Mouse (Mus musculus) kidney, embryonic 14.5 days (tissue): ENCODE data around the gene Gm19426. TPM values are rescaled to one million over a fixed set of nuclear protein-coding genes. Genes with fewer than 3 reads are reported as not detected.

Source experiments
- ATAC-seq: fragments of 200-750 bp; cut with Nextera tagmentation; 2 replicates; pipeline ENCODE4 v1.8.0; 2017; ENCODE audit warnings: moderate number of reproducible peaks, mild to moderate bottlenecking, moderate TSS enrichment, moderate library complexity; ENCODE audit not compliant: low FRiP score, low TSS enrichment
- H3K27ac ChIP-seq: fragments of 300-500 bp; sonication (generic); 2 replicates; pipeline ENCODE4 v1.5.1; 2014; ENCODE audit warnings: low read depth, mild to moderate bottlenecking, low read length, moderate library complexity, mixed read lengths
- H3K27me3 ChIP-seq: fragments of 300-500 bp; sonication (generic); 2 replicates; pipeline ENCODE4 v1.6.1; 2014; ENCODE audit warnings: mild to moderate bottlenecking, low read length; ENCODE audit not compliant: control insufficient read depth, insufficient read depth
- H3K36me3 ChIP-seq: fragments of 300-500 bp; sonication (generic); 2 replicates; pipeline ENCODE4 v1.6.1; 2014; ENCODE audit warnings: low read length, mixed read lengths; ENCODE audit not compliant: control insufficient read depth, insufficient read depth
- H3K4me1 ChIP-seq: fragments of 300-500 bp; sonication (generic); 2 replicates; pipeline ENCODE4 v1.6.1; 2014; ENCODE audit warnings: low read length, mixed read lengths; ENCODE audit not compliant: control insufficient read depth, insufficient read depth
- H3K4me2 ChIP-seq: fragments of 300-500 bp; sonication (generic); replicated peaks from 2 replicates; pipeline ENCODE4 v1.6.1; 2014; ENCODE audit warnings: low read depth, mild to moderate bottlenecking, low read length
- H3K4me3 ChIP-seq: fragments of 300-500 bp; sonication (generic); 2 replicates; pipeline ENCODE4 v1.5.1; 2014; ENCODE audit warnings: mild to moderate bottlenecking, low read length
- H3K9ac ChIP-seq: fragments of 300-500 bp; sonication (generic); 2 replicates; pipeline ENCODE4 v1.6.1; 2014; ENCODE audit warnings: low read depth, mild to moderate bottlenecking, low read length, moderate library complexity
- H3K9me3 ChIP-seq: fragments of 300-500 bp; sonication (generic); 2 replicates; pipeline ENCODE4 v1.6.1; 2016; ENCODE audit warnings: low read length; ENCODE audit not compliant: control insufficient read depth
- WGBS: fragments of 180-500 bp; shearing (Covaris S2); extraction: QIAGEN DNeasy Blood & Tissue Kit; methylation state at CpG from one replicate; pipeline ENCODE4 v1.1.7; 2014; 5-methylcytosine and 5-hydroxymethylcytosine counted together
- polyA plus RNA-seq: library from polyadenylated mRNA; unstranded; fragments of >200 nt; fragmentation: Nextera tagmentation; extraction: Ambion mirVana; gene quantifications from 2 replicates; pipeline ENCODE4 v1.2.1, GENCODE M21; 2014

Gene Gm19426
- 5.6 and 14.9 TPM in 2 replicates for polyA plus RNA-seq

- ATAC-seq: peak; percentile 85
These were observed at the start of gene Gm19426 for GRCm38 (mm10) chr2:84743561-84743960. TSS of gene Gm19426 (minus strand) at chr2:84743655.

GRCm38 (mm10) chr2:84793154-84793553 lies 49.7 kb upstream of the Gm19426 start:
- Histone ChIP-seq H3K4me1 (0 out of 2 replicates have a peak, but pooled peaks cover 4% of the 10 kb centered on the region), H3K4me3 (no peak overlapping the region), H3K9me3 (peaks cover 6% of the 10 kb centered on the region; the same call in 1 of the 2 replicates), H3K27ac (no peak overlapping the region), H3K36me3 (no peaks in the 10 kb centered on the region), H3K4me2 (no peak overlapping the region), H3K9ac (no peak overlapping the region), H3K27me3 (no peaks in the 10 kb centered on the region)
- 83% methylated on average over 3 of the region's 3 CpGs for WGBS
- ATAC-seq: no peak

More at GRCm38 (mm10) chr2:84743561-84743960, at the start of gene Gm19426:
- Histone ChIP-seq H3K4me3 (peak within 1 kb of the TSS; percentile 77), H3K4me2 (peak within 1 kb of the TSS; percentile 97), H3K9ac (peak within 1 kb of the TSS; percentile 97), H3K4me1 (peaks cover 36% of the 10 kb centered on the region), H3K27me3 (no peaks in the 10 kb centered on the region), H3K27ac (peak within 1 kb of the TSS; percentile 99), H3K36me3 (peaks cover 18% of the 10 kb centered on the region), H3K9me3 (no peaks in the 10 kb centered on the region)
- WGBS: 0% methylated on average over 23 of the region's 25 CpGs

- no peaks in the 10 kb centered on the region for H3K4me1 ChIP-seq
- 74% methylated on average over 3 of the region's 3 CpGs for WGBS
- H3K36me3 ChIP-seq: no peaks in the 10 kb centered on the region
- no peak overlapping the region for H3K4me2 ChIP-seq
- ATAC-seq: no peak
- H3K27ac ChIP-seq: no peak overlapping the region
- peaks cover 6% of the 10 kb centered on the region; the same call in 1 of the 2 replicates for H3K9me3 ChIP-seq
- H3K4me3 ChIP-seq: no peak overlapping the region
- no peaks in the 10 kb centered on the region for H3K27me3 ChIP-seq
- no peak overlapping the region for H3K9ac ChIP-seq
These were observed 49.1 kb upstream of the Gm19426 start for GRCm38 (mm10) chr2:84792516-84792915.

GRCm38 (mm10) chr2:84790418-84790817 lies 47.0 kb upstream of the Gm19426 start:
- no peak overlapping the region for H3K4me2 ChIP-seq
- peaks cover 3% of the 10 kb centered on the region; the same call in 1 of the 2 replicates for H3K9me3 ChIP-seq
- H3K27ac ChIP-seq: no peak overlapping the region
- H3K9ac ChIP-seq: no peak overlapping the region
- no peaks in the 10 kb centered on the region for H3K27me3 ChIP-seq
- H3K4me1 ChIP-seq: no peaks in the 10 kb centered on the region
- no peak overlapping the region for H3K4me3 ChIP-seq
- H3K36me3 ChIP-seq: no peaks in the 10 kb centered on the region
- ATAC-seq: no peak
- 47% methylated on average over 9 of the region's 9 CpGs for WGBS

- 75% methylated on average over 3 of the region's 3 CpGs for WGBS
- H3K4me1 ChIP-seq: no peaks in the 10 kb centered on the region
- H3K36me3 ChIP-seq: no peaks in the 10 kb centered on the region
- no peak overlapping the region for H3K4me2 ChIP-seq
- no peaks in the 10 kb centered on the region for H3K27me3 ChIP-seq
- H3K9me3 ChIP-seq: no peaks in the 10 kb centered on the region
- no peak overlapping the region for H3K4me3 ChIP-seq
- no peak overlapping the region for H3K9ac ChIP-seq
- ATAC-seq: no peak
- H3K27ac ChIP-seq: no peak overlapping the region
These were observed 44.9 kb upstream of the Gm19426 start for GRCm38 (mm10) chr2:84788316-84788715.

GRCm38 (mm10) chr2:84783840-84784566 lies 40.5 kb upstream of the Gm19426 start:
- ATAC-seq: no peak
- WGBS: 67% methylated on average over 3 of the region's 3 CpGs

GRCm38 (mm10) chr2:84783315-84783714 lies 39.9 kb upstream of the Gm19426 start:
- 80% methylated on average over 1 of the region's 1 CpGs for WGBS
- H3K9me3 ChIP-seq: no peaks in the 10 kb centered on the region
- H3K4me2 ChIP-seq: no peak overlapping the region
- H3K27ac ChIP-seq: no peak overlapping the region
- H3K36me3 ChIP-seq: no peaks in the 10 kb centered on the region
- no peak overlapping the region for H3K9ac ChIP-seq
- H3K4me1 ChIP-seq: no peaks in the 10 kb centered on the region
- ATAC-seq: no peak
- H3K4me3 ChIP-seq: no peak overlapping the region
- H3K27me3 ChIP-seq: no peaks in the 10 kb centered on the region

More at GRCm38 (mm10) chr2:84783840-84784566, 40.5 kb upstream of the Gm19426 start:
- Histone ChIP-seq H3K9ac (no peak overlapping the region), H3K4me2 (no peak overlapping the region), H3K27ac (0 out of 2 replicates have a peak overlapping the region, but pooled peaks have one; percentile 51), H3K27me3 (no peaks in the 10 kb centered on the region), H3K36me3 (no peaks in the 10 kb centered on the region), H3K9me3 (no peaks in the 10 kb centered on the region), H3K4me3 (no peak overlapping the region), H3K4me1 (no peaks in the 10 kb centered on the region)

- ATAC-seq: no peak
These were observed 35.8 kb upstream of the Gm19426 start for GRCm38 (mm10) chr2:84779210-84779609.

GRCm38 (mm10) chr2:84777706-84778105 lies 34.3 kb upstream of the Gm19426 start:
- no peaks in the 10 kb centered on the region for H3K36me3 ChIP-seq
- WGBS: 63% methylated on average over 3 of the region's 3 CpGs
- H3K27ac ChIP-seq: no peak overlapping the region
- H3K4me1 ChIP-seq: no peaks in the 10 kb centered on the region
- H3K9me3 ChIP-seq: no peaks in the 10 kb centered on the region
- H3K27me3 ChIP-seq: no peaks in the 10 kb centered on the region
- no peak overlapping the region for H3K4me3 ChIP-seq
- ATAC-seq: no peak
- H3K4me2 ChIP-seq: no peak overlapping the region
- no peak overlapping the region for H3K9ac ChIP-seq

More at GRCm38 (mm10) chr2:84779210-84779609, 35.8 kb upstream of the Gm19426 start:
- WGBS: 58% methylated on average over 6 of the region's 6 CpGs
- Histone ChIP-seq H3K4me1 (no peaks in the 10 kb centered on the region), H3K36me3 (no peaks in the 10 kb centered on the region), H3K4me3 (no peak overlapping the region), H3K27ac (no peak overlapping the region), H3K27me3 (no peaks in the 10 kb centered on the region), H3K9me3 (no peaks in the 10 kb centered on the region), H3K4me2 (no peak overlapping the region), H3K9ac (no peak overlapping the region)
